Mouse (Mus musculus) gastrocnemius, postnatal 36 days (tissue): ENCODE results near the gene Rnls. TPM values are rescaled to one million over a fixed set of nuclear protein-coding genes. Genes with fewer than 3 reads are reported as not detected.

Experiments
- DNase-seq, 2 experiments: peaks; one replicate each; pipeline ENCODE4 v3.0.0; 2022
- intact Hi-C: fragments of 180-260 bp; cut with DNase I; formaldehyde crosslinking; loops from one replicate; pipeline ENCODE4 v1.15.1; 2025
- total RNA-seq, 2 experiments: library from RNA; stranded (reverse); gene quantifications; 2 replicates each; pipeline ENCODE4 v1.2.3; 2021

The Rnls gene
- total RNA-seq, 2 experiments from 2014 or later: 9.3 to 10.2 TPM

- intact Hi-C loops: no loop called here
- DNase-seq: no peak
Observed at GRCm38 (mm10) chr19:33264224-33264993, 127.7 kb downstream of the Rnls start.

DNA sequence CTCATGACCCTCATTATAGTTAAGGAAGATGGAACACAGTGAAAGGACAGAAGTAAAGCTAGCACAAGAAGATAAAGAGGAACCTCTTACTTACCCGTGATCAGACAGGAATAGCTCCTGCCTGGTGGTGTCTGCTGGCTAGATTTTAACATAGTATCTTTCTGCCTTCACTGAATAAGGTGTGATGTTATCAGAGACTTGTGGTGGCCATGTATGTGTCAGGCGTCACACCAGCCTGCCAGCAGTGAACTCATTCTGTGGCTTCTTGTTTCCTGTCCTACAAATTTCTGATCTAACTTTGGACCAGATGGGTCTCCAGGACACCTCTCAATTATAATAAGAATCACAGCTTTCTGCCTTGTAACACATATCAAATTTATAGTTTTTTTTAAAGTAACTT is 129.7 kb downstream of the Rnls start:
- intact Hi-C loops: no loop called here
- no peak for DNase-seq

DNA sequence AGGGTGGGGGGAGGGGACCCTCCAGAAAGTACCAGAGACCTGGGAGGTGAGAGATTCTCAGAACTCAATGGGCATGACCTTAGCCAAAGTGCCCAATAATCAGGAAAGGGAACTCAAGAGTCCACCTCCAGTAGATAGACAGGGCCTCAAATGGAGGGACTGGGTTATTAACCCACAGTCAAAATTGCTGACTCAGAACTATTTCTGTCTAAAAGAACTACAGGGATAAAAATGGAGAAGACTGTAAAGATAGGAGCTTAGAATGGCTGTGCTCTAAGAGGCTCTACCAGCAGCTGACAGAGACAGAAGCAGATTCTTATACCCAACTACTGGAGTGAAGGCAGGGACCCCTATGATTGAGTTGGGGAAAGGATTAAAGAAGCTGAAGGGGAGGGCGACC is 132.9 kb downstream of the Rnls start:
- intact Hi-C loops: no loop called here
- no peak for DNase-seq

DNA sequence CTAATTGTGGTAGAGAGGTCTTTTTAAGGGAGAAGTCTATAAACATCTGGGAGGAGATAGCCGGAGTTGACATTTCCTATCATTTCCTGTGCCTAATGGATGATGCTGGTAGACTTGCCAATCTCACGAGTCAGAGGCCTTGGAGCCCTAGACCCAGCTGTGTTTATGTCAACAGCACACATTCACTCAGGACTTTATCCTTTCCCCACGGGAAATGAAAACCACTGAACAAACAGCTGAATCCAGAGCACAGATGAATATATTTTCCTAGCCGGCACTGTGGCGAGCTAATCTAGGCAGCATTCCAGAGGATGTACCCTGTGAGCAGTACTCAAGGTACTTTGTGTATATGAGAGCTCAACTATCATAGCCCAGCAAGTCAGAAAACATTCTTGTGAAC is 138.2 kb downstream of the Rnls start:
- DNase-seq: no peak

DNA sequence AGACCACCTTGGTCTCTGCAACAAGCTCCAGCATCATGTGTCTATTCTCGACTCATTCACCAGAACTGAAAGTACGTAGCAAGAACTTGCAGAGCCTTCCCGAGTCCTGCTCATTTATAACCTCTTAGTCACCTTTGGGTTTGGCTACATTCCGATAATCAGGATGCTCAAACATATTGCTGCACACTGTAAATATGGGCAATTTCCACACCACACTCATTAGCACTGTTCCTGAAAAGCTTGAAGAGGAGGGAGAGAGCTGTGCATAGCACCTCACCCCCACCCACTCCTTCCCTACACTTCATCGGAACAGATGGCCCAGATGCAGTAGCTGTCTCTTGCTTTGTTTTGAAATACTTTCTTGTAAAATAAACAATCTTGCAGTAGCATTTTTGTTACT is 139.9 kb downstream of the Rnls start:
- DNase-seq: no peak
- intact Hi-C loops: no loop called here

More for the DNA sequence above, 138.2 kb downstream of the Rnls start:
- intact Hi-C loops: no loop called here

GRCm38 (mm10) chr19:33244196-33244595 is 147.9 kb downstream of the Rnls start:
- intact Hi-C loops: no loop called here

DNA sequence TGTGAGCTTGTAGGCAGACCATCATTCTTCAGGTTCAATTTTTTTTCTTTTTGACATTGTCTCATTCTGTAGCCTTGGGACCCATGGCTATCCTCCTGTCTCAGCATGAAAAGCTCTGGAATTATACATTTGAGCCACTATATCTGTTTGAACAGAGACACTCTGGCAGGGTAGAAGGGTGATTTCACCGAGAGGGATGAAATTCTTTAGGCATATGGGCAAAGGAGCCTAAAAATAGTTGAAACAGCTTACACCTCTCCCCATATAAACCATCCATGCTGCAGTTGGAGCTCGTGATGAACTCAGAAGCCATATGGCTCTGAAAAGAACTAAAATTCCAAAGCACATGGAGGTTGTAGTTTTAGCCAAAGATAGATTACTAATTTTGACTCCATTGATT is 151.7 kb downstream of the Rnls start:
- no peak for DNase-seq
- intact Hi-C loops: no loop called here

More at GRCm38 (mm10) chr19:33244196-33244595, 147.9 kb downstream of the Rnls start:
- no peak for DNase-seq

GRCm38 (mm10) chr19:33232902-33233301 is 159.2 kb downstream of the Rnls start:
- intact Hi-C loops: no loop called here
- no peak for DNase-seq

DNA sequence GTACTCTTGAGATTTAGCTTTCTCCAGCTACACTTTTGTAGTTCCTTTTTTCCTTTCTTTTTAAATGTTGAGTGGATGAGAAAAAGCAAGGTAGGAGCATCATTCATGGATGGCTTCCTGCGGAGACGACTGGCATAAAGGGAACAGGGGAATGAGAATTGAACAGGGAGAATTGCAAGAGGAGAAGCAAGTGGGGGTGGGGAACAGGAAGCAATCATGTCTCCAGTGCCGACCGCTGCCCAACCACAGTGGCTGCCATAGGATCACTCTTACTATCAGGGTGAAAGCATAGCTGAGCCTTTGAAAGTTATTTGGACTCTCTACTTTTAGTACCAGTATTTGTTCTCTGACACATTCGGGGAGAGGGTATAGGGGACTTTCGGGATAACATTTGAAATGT is 160.8 kb downstream of the Rnls start:
- intact Hi-C loops: no loop called here

GRCm38 (mm10) chr19:33227004-33227403 is 165.1 kb downstream of the Rnls start:
- intact Hi-C loops: loop anchor here (2.0 to 5.0 kb wide), 2 partner anchors 140 to 512 kb away; no protein-coding TSS in a partner anchor
- peak in 1 of 2 experiments; percentile 25 for DNase-seq

More for the DNA sequence above, 160.8 kb downstream of the Rnls start:
- DNase-seq: no peak

DNA sequence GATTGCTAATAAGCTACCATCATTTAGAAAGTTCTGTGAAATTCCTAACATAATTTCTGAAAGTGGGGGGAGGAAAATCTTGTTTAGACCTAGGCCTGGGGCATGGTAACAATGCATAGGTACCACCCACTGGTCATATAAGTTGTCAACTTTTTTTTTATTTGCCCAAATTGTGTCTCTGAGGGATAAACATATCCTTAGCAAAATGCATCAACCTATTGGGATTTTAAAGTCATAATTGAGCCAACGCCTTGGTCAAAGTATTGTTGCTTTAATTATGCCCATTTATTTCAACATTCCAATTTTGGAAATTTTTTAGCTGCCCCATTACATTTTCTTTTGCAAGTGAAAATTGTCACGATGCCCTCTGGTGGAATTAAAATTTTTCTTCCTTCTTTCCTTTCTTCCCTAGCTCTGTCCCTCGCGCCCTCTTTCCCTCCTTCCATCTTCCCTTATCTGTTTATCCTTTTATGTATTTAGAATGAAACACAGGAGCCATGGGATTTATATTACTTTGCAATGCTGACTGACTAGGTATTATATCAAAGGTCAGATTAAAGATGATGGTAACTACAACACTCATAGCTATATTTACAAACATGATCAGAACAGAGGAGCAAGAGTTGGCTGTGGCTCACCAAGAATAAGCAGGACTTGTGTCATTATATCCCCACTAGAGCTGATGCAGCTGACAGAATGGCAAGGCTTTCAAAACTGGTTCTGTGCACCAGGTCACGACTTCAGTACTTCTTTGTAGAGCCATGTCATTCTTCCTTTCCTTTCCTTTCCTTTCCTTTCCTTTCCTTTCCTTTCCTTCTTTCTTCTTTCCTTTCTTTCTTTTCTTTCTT is 166.0 kb downstream of the Rnls start:
- intact Hi-C loops: loop anchor here (2.0 to 5.0 kb wide), 2 partner anchors 141 to 511 kb away; no protein-coding TSS in a partner anchor
- no peak for DNase-seq

DNA sequence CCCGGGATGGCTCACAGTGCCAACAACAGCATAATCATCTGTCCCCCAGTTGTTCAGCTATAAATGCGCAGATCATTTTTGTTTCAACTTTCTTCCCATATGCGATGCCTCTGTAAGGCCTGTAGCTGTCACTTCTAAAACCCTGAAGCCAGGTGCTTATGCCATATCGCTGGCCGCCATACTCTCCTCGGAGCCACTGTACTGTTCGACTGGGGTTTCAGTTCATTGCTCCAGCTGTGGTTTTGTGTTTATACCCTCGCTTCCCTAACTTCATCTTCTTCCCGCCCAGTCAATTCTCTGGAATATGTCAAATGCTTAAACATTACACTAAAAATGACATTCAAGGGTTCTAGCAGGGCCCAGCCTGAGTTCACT is 167.1 kb downstream of the Rnls start:
- no peak for DNase-seq
- intact Hi-C loops: loop anchor here (5.0 kb wide), 1 partner anchor 142 kb away; no protein-coding TSS in a partner anchor

- intact Hi-C loops: loop anchor here (5.0 kb wide), 1 partner anchor 143 kb away; no protein-coding TSS in a partner anchor
- no peak for DNase-seq
Observed at GRCm38 (mm10) chr19:33224181-33225001, 167.7 kb downstream of the Rnls start.

GRCm38 (mm10) chr19:33223766-33224165 is 168.3 kb downstream of the Rnls start:
- DNase-seq: no peak
- intact Hi-C loops: no loop called here

GRCm38 (mm10) chr19:33223276-33223675 is 168.8 kb downstream of the Rnls start:
- no peak for DNase-seq

GRCm38 (mm10) chr19:33222595-33223223 is 169.4 kb downstream of the Rnls start:
- no peak for DNase-seq
- intact Hi-C loops: no loop called here

More at GRCm38 (mm10) chr19:33223276-33223675, 168.8 kb downstream of the Rnls start:
- intact Hi-C loops: no loop called here

- DNase-seq: no peak
- intact Hi-C loops: no loop called here
Observed at GRCm38 (mm10) chr19:33217791-33218300, 174.2 kb downstream of the Rnls start.

DNA sequence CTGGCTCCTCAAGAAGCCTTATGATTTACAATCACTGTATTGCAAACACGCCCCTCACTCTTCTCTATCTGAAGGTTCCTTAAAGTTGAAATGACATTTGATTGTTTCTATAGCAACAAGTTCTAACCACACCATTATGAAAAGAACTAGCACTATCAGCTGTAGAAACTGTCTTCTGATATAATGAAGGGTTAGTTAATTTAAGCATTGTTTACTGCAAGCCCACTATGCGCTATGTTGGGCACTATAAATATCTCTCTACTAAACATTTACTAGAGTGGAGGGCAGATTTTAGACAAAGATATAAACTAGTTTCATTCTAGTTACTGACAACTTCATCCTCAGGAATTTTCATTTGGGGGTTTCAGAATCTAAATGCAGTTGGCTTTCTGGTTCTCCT is 182.4 kb downstream of the Rnls start:
- intact Hi-C loops: no loop called here

GRCm38 (mm10) chr19:33207991-33208390 is 184.1 kb downstream of the Rnls start:
- intact Hi-C loops: no loop called here

More for the DNA sequence above, 182.4 kb downstream of the Rnls start:
- no peak for DNase-seq

DNA sequence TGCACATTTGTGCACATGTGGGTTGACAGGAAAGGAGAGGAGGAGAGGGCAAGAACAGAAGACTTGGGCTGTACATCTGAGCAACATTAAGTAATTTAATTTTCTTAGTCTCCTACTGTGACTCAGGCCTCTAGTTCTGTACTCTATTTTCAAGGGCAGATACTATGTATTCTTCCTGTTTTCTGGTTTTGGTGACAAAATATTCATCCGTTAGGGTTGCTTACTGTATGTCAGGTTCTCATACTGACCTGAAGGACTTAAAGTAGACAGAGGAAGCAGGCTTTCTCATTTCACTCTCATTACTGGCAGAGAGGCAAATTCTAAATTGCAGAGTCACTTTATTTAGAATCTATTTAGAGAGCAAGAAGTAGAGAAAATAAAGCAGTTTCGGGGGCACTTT is 186.7 kb downstream of the Rnls start:
- intact Hi-C loops: no loop called here
- DNase-seq: no peak

More at GRCm38 (mm10) chr19:33207991-33208390, 184.1 kb downstream of the Rnls start:
- no peak for DNase-seq
